Mouse (Mus musculus): Measurements from ENCODE around the gene Cebpe.

The Cebpe gene

GRCm38 (mm10) chr14:54712074-54712473 is at the start of gene Cebpe:
Gene Cebpe, minus strand, starts transcription at chr14:54712174.
- no peak for DNase-seq (ENCODE audit: low spot score in 2 of 2)

- DNase-seq (ENCODE audit: low spot score in 2 of 2) = no peak
These were observed 44.4 kb upstream of the Cebpe start for GRCm38 (mm10) chr14:54756382-54756781.

GRCm38 (mm10) chr14:54754602-54755018 is 42.6 kb upstream of the Cebpe start:
- no peak for DNase-seq (ENCODE audit: low spot score in 2 of 2)

GRCm38 (mm10) chr14:54753986-54754601 is 42.1 kb upstream of the Cebpe start:
- no peak for DNase-seq (ENCODE audit: low spot score in 2 of 2)

GRCm38 (mm10) chr14:54752938-54753337 is 41.0 kb upstream of the Cebpe start:
- no peak for DNase-seq (ENCODE audit: low spot score in 2 of 2)

GRCm38 (mm10) chr14:54751768-54752167 is 39.8 kb upstream of the Cebpe start:
- DNase-seq (ENCODE audit: low spot score in 2 of 2) = no peak

GRCm38 (mm10) chr14:54749238-54749637 is 37.3 kb upstream of the Cebpe start:
- no peak for DNase-seq (ENCODE audit: low spot score in 2 of 2)

GRCm38 (mm10) chr14:54747942-54748917 is 36.3 kb upstream of the Cebpe start:
- no peak for DNase-seq (ENCODE audit: low spot score in 2 of 2)

GRCm38 (mm10) chr14:54746038-54746437 is 34.1 kb upstream of the Cebpe start:
- no peak for DNase-seq (ENCODE audit: low spot score in 2 of 2)

GRCm38 (mm10) chr14:54744473-54744872 is 32.5 kb upstream of the Cebpe start:
- no peak for DNase-seq (ENCODE audit: low spot score in 2 of 2)

GRCm38 (mm10) chr14:54742375-54742774 is 30.4 kb upstream of the Cebpe start:
- DNase-seq (ENCODE audit: low spot score in 2 of 2) = no peak

- no peak for DNase-seq (ENCODE audit: low spot score in 2 of 2)
These were observed 29.7 kb upstream of the Cebpe start for GRCm38 (mm10) chr14:54741721-54742120.

GRCm38 (mm10) chr14:54737634-54738033 is 25.7 kb upstream of the Cebpe start:
- no peak for DNase-seq (ENCODE audit: low spot score in 2 of 2)

- no peak for DNase-seq (ENCODE audit: low spot score in 2 of 2)
These were observed 24.9 kb upstream of the Cebpe start for GRCm38 (mm10) chr14:54736555-54737552.

- DNase-seq (ENCODE audit: low spot score in 2 of 2) = no peak
These were observed 23.2 kb upstream of the Cebpe start for GRCm38 (mm10) chr14:54735221-54735620.

- DNase-seq (ENCODE audit: low spot score in 2 of 2) = no peak
These were observed 22.0 kb upstream of the Cebpe start for GRCm38 (mm10) chr14:54734004-54734403.

GRCm38 (mm10) chr14:54732206-54732605 is 20.2 kb upstream of the Cebpe start:
- no peak for DNase-seq (ENCODE audit: low spot score in 2 of 2)

GRCm38 (mm10) chr14:54730305-54730704 is 18.3 kb upstream of the Cebpe start:
- DNase-seq (ENCODE audit: low spot score in 2 of 2) = no peak

GRCm38 (mm10) chr14:54728823-54729653 is 17.1 kb upstream of the Cebpe start:
- DNase-seq (ENCODE audit: low spot score in 2 of 2) = no peak

- DNase-seq (ENCODE audit: low spot score in 2 of 2) = no peak
These were observed 15.6 kb upstream of the Cebpe start for GRCm38 (mm10) chr14:54727565-54727964.

- no peak for DNase-seq (ENCODE audit: low spot score in 2 of 2)
These were observed 12.1 kb upstream of the Cebpe start for GRCm38 (mm10) chr14:54724049-54724448.

All from spleen, postnatal 14 days (tissue).